Mouse (Mus musculus): ENCODE measurements around the gene Wfdc2. TPM values are rescaled to one million over a fixed set of nuclear protein-coding genes. Genes with fewer than 3 reads are reported as not detected.

Wfdc2 gene
- polyA plus RNA-seq, 2 experiments, result 0.56 to 0.96 TPM

GRCm38 (mm10) chr2:164558426-164558825 lies 3.8 kb upstream of the Wfdc2 start:
- H3K27me3 ChIP-seq (ENCODE audit: control insufficient read depth, insufficient read depth, low read length), result peaks cover 9% of the 10 kb centered on the region
- TF ChIP-seq CTCF (IDR thresholded peaks at IDR 0.05; ENCODE audit: low read depth) (no peak), EP300 (IDR thresholded peaks at IDR 0.05; ENCODE audit: low read depth) (no peak)
- 69% methylated on average over 8 of the region's 8 CpGs for WGBS (ENCODE audit: insufficient replicate concordance)
- H3K4me1 ChIP-seq (replicated peaks; ENCODE audit: control insufficient read depth in 2 of 2, insufficient read depth in 2 of 2, low read length in 1 of 2), result peaks cover 0 to 5% of the 10 kb centered on the region in 2 experiments; a peak in 1 of 4 replicates
- H3K36me3 ChIP-seq (replicated peaks; ENCODE audit: control insufficient read depth, insufficient read depth, low read depth), result no peaks in the 10 kb centered on the region
- H3K9me3 ChIP-seq (ENCODE audit: control insufficient read depth, low read length), result no peaks in the 10 kb centered on the region
- no peak overlapping the region for H3K9ac ChIP-seq (replicated peaks)
- ATAC-seq (ENCODE audit: insufficient read depth) (no peak), DNase-seq (ENCODE audit: low read depth in 3 of 3, low spot score in 3 of 3) (no peak)
- no peak overlapping the region for H3K4me2 ChIP-seq (ENCODE audit: low read depth)
- H3K27ac ChIP-seq, result no peak overlapping the region
- H3K4me3 ChIP-seq (ENCODE audit: insufficient read depth in 1 of 2, low read depth in 2 of 2, low read length in 2 of 2), result no peak overlapping the region

GRCm38 (mm10) chr2:164558991-164559645 lies 3.1 kb upstream of the Wfdc2 start:
- H3K27ac ChIP-seq, result no peak overlapping the region
- H3K27me3 ChIP-seq (ENCODE audit: control insufficient read depth, insufficient read depth, low read length), result peaks cover 14% of the 10 kb centered on the region
- no peak overlapping the region for H3K4me2 ChIP-seq (ENCODE audit: low read depth)
- H3K4me3 ChIP-seq (ENCODE audit: insufficient read depth in 1 of 2, low read depth in 2 of 2, low read length in 2 of 2), result no peak overlapping the region
- no peak overlapping the region for H3K9ac ChIP-seq (replicated peaks)
- H3K9me3 ChIP-seq (ENCODE audit: control insufficient read depth, low read length), result no peaks in the 10 kb centered on the region
- TF ChIP-seq CTCF (IDR thresholded peaks at IDR 0.05; ENCODE audit: low read depth) (no peak), EP300 (IDR thresholded peaks at IDR 0.05; ENCODE audit: low read depth) (no peak)
- H3K36me3 ChIP-seq (replicated peaks; ENCODE audit: control insufficient read depth, insufficient read depth, low read depth), result no peaks in the 10 kb centered on the region
- H3K4me1 ChIP-seq (replicated peaks; ENCODE audit: control insufficient read depth in 2 of 2, insufficient read depth in 2 of 2, low read length in 1 of 2), result peaks cover 0 to 5% of the 10 kb centered on the region in 2 experiments; a peak in 1 of 4 replicates
- ATAC-seq (ENCODE audit: insufficient read depth), result no peak
- no peak for DNase-seq (ENCODE audit: low read depth in 3 of 3, low spot score in 3 of 3)
- 17% methylated on average over 16 of the region's 16 CpGs for WGBS (ENCODE audit: insufficient replicate concordance)

GRCm38 (mm10) chr2:164560106-164560505 lies 2.1 kb upstream of the Wfdc2 start:
- TF ChIP-seq EP300 (IDR thresholded peaks at IDR 0.05; ENCODE audit: low read depth), result no peak
- no peak for TF ChIP-seq CTCF (IDR thresholded peaks at IDR 0.05; ENCODE audit: low read depth)
- Histone ChIP-seq H3K27ac (no peak overlapping the region), H3K9ac (replicated peaks) (no peak overlapping the region), H3K4me3 (ENCODE audit: insufficient read depth in 1 of 2, low read depth in 2 of 2, low read length in 2 of 2) (no peak overlapping the region), H3K4me2 (ENCODE audit: low read depth) (no peak overlapping the region), H3K36me3 (replicated peaks; ENCODE audit: control insufficient read depth, insufficient read depth, low read depth) (no peaks in the 10 kb centered on the region), H3K9me3 (ENCODE audit: control insufficient read depth, low read length) (no peaks in the 10 kb centered on the region), H3K27me3 (ENCODE audit: control insufficient read depth, insufficient read depth, low read length) (peaks cover 20% of the 10 kb centered on the region), H3K4me1 (replicated peaks; ENCODE audit: control insufficient read depth in 2 of 2, insufficient read depth in 2 of 2, low read length in 1 of 2) (peaks cover 0 to 5% of the 10 kb centered on the region in 2 experiments; a peak in 1 of 4 replicates)
- 73% methylated on average over 8 of the region's 8 CpGs for WGBS (ENCODE audit: insufficient replicate concordance)
- ATAC-seq (ENCODE audit: insufficient read depth) (no peak), DNase-seq (ENCODE audit: low read depth in 3 of 3, low spot score in 3 of 3) (no peak)

- no peak for ATAC-seq (ENCODE audit: insufficient read depth)
- Histone ChIP-seq H3K4me2 (ENCODE audit: low read depth) (peak overlapping the region; percentile 55), H3K36me3 (replicated peaks; ENCODE audit: control insufficient read depth, insufficient read depth, low read depth) (no peaks in the 10 kb centered on the region), H3K9me3 (ENCODE audit: control insufficient read depth, low read length) (no peaks in the 10 kb centered on the region), H3K27ac (no peak overlapping the region), H3K27me3 (ENCODE audit: control insufficient read depth, insufficient read depth, low read length) (peaks cover 20% of the 10 kb centered on the region), H3K4me3 (ENCODE audit: insufficient read depth in 1 of 2, low read depth in 2 of 2, low read length in 2 of 2) (peak overlapping the region; percentile 25 to 31; a peak in 3 of 4 replicates), H3K9ac (replicated peaks) (no peak overlapping the region), H3K4me1 (replicated peaks; ENCODE audit: control insufficient read depth in 2 of 2, insufficient read depth in 2 of 2, low read length in 1 of 2) (peaks cover 0 to 5% of the 10 kb centered on the region in 2 experiments; a peak in 1 of 4 replicates)
- DNase-seq (ENCODE audit: low read depth in 3 of 3, low spot score in 3 of 3), result no peak
- TF ChIP-seq CTCF (IDR thresholded peaks at IDR 0.05; ENCODE audit: low read depth) (peak; percentile 32; the same call in 1 of the 2 replicates), EP300 (IDR thresholded peaks at IDR 0.05; ENCODE audit: low read depth) (no peak)
- under 1% methylated on average over 32 of the region's 32 CpGs for WGBS (ENCODE audit: insufficient replicate concordance)
These were observed 1.3 kb downstream of the Wfdc2 start for GRCm38 (mm10) chr2:164563339-164564038.

GRCm38 (mm10) chr2:164564346-164564745 lies 2.1 kb downstream of the Wfdc2 start:
- Histone ChIP-seq H3K27me3 (ENCODE audit: control insufficient read depth, insufficient read depth, low read length) (peaks cover 20% of the 10 kb centered on the region), H3K4me1 (replicated peaks; ENCODE audit: control insufficient read depth in 2 of 2, insufficient read depth in 2 of 2, low read length in 1 of 2) (no peaks in the 10 kb centered on the region), H3K4me2 (ENCODE audit: low read depth) (no peak overlapping the region), H3K4me3 (ENCODE audit: insufficient read depth in 1 of 2, low read depth in 2 of 2, low read length in 2 of 2) (no peak overlapping the region), H3K36me3 (replicated peaks; ENCODE audit: control insufficient read depth, insufficient read depth, low read depth) (no peaks in the 10 kb centered on the region), H3K9me3 (ENCODE audit: control insufficient read depth, low read length) (no peaks in the 10 kb centered on the region), H3K9ac (replicated peaks) (no peak overlapping the region), H3K27ac (no peak overlapping the region)
- TF ChIP-seq CTCF (IDR thresholded peaks at IDR 0.05; ENCODE audit: low read depth), result no peak
- TF ChIP-seq EP300 (IDR thresholded peaks at IDR 0.05; ENCODE audit: low read depth), result no peak
- WGBS (ENCODE audit: insufficient replicate concordance), result 47% methylated on average over 5 of the region's 5 CpGs
- DNase-seq (ENCODE audit: low read depth in 3 of 3, low spot score in 3 of 3) (no peak), ATAC-seq (ENCODE audit: insufficient read depth) (no peak)
